Mouse (Mus musculus): ENCODE data around the gene AU040320. TPM values are rescaled to one million over a fixed set of nuclear protein-coding genes. Genes with fewer than 3 reads are reported as not detected.

The AU040320 gene
- polyA plus RNA-seq, 2 experiments = 5.9 to 7.5 TPM

DNA sequence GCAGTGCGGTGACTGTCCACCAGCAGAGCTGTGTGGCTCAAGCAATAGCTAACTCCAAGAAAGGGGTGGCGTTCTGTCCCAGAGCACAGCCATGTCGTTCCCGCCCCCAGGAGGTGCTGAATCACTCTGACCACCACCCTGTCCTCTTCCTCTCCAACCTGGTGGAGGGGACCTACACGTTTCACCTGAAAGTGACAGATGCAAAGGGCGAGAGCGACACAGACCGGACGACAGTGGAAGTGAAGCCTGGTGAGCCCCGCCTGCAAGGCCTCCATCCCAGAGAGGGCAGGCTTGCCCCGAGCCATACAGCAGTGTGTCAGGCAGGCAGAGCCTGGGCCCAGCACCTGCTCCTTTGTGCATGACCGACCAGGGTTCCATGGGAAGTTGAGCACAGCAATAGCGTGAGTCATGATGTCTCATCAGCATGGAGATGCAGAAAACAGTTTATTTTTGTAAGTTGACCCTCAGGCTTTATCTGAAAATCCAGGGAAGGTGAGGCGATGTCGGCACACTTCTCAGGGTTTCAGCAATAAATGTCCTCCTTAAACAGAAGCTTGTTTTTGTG, 87.7 kb downstream of the AU040320 start:
- WGBS (ENCODE audit: insufficient replicate concordance) = 75% methylated on average over 15 of the region's 15 CpGs
- H3K4me1 ChIP-seq (replicated peaks; ENCODE audit: control insufficient read depth in 2 of 2, insufficient read depth in 2 of 2, low read length in 1 of 2) = no peaks in the 10 kb centered on the region
- no peak overlapping the region for H3K9ac ChIP-seq (replicated peaks)
- no peak for DNase-seq (ENCODE audit: low read depth in 3 of 3, low spot score in 3 of 3)
- no peak overlapping the region for H3K4me3 ChIP-seq (ENCODE audit: insufficient read depth in 1 of 2, low read depth in 2 of 2, low read length in 2 of 2)
- no peak for ATAC-seq (ENCODE audit: insufficient read depth)
- no peaks in the 10 kb centered on the region for H3K36me3 ChIP-seq (replicated peaks; ENCODE audit: control insufficient read depth, insufficient read depth, low read depth)
- no peak overlapping the region for H3K27ac ChIP-seq
- no peak overlapping the region for H3K4me2 ChIP-seq (ENCODE audit: low read depth)
- no peaks in the 10 kb centered on the region for H3K9me3 ChIP-seq (ENCODE audit: control insufficient read depth, low read length)
- H3K27me3 ChIP-seq (ENCODE audit: control insufficient read depth, insufficient read depth, low read length) = no peaks in the 10 kb centered on the region
- TF ChIP-seq EP300 (IDR thresholded peaks at IDR 0.05; ENCODE audit: low read depth) (no peak), CTCF (IDR thresholded peaks at IDR 0.05; ENCODE audit: low read depth) (no peak)

DNA sequence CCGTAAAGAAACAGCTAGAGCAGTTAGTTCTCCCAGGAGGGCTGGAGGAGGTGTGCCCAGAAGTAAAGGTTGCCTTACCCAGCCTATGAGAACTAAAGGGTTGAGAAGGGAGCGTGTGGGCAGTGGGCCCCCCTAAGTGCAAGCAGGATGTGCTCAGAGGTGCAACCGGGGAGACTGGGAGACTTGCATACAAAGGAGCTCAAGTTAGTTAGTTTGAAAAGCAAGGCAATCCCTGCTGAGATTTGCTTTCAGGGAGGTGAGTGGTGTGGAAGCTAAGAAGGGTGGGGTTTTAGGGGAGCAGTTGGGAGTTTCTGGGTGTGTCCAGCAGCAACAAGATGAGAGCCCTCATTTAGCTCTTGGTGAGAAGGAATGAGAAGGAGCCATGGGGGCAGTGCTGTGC, 89.6 kb downstream of the AU040320 start:
- WGBS (ENCODE audit: insufficient replicate concordance) = 61% methylated on average over 3 of the region's 3 CpGs
- no peak for ATAC-seq (ENCODE audit: insufficient read depth)
- no peak for TF ChIP-seq EP300 (IDR thresholded peaks at IDR 0.05; ENCODE audit: low read depth)
- no peak for TF ChIP-seq CTCF (IDR thresholded peaks at IDR 0.05; ENCODE audit: low read depth)

DNA sequence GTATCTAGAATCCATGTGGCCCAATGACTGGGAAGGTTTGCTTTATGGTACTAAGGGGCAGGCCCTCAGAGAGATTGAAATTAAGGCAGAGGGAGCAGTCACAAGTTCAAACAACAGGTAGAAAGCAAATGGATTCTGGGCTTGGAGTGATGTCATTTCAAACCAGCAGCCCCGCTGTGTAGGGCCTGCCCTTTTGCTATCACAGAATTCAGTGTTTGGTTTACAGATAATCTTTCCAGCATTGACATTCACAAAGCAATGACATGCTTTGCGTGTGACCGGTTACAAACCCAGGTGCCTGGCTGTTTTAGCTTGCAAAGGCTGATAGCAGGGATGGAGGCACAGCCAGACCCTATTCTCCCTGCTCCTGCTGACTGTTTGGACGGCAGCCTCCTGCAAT, 92.3 kb downstream of the AU040320 start:
- Histone ChIP-seq H3K9me3 (ENCODE audit: control insufficient read depth, low read length) (no peaks in the 10 kb centered on the region), H3K4me2 (ENCODE audit: low read depth) (no peak overlapping the region), H3K4me1 (replicated peaks; ENCODE audit: control insufficient read depth in 2 of 2, insufficient read depth in 2 of 2, low read length in 1 of 2) (no peaks in the 10 kb centered on the region), H3K27ac (no peak overlapping the region), H3K4me3 (ENCODE audit: insufficient read depth in 1 of 2, low read depth in 2 of 2, low read length in 2 of 2) (no peak overlapping the region), H3K9ac (replicated peaks) (no peak overlapping the region), H3K27me3 (ENCODE audit: control insufficient read depth, insufficient read depth, low read length) (no peaks in the 10 kb centered on the region), H3K36me3 (replicated peaks; ENCODE audit: control insufficient read depth, insufficient read depth, low read depth) (no peaks in the 10 kb centered on the region)
- WGBS (ENCODE audit: insufficient replicate concordance) = 64% methylated on average over 4 of the region's 4 CpGs
- DNase-seq (ENCODE audit: low read depth in 3 of 3, low spot score in 3 of 3) (no peak), ATAC-seq (ENCODE audit: insufficient read depth) (no peak)
- no peak for TF ChIP-seq CTCF (IDR thresholded peaks at IDR 0.05; ENCODE audit: low read depth)

More for the DNA sequence above, 89.6 kb downstream of the AU040320 start:
- Histone ChIP-seq H3K9me3 (ENCODE audit: control insufficient read depth, low read length) (no peaks in the 10 kb centered on the region), H3K36me3 (replicated peaks; ENCODE audit: control insufficient read depth, insufficient read depth, low read depth) (no peaks in the 10 kb centered on the region), H3K4me3 (ENCODE audit: insufficient read depth in 1 of 2, low read depth in 2 of 2, low read length in 2 of 2) (no peak overlapping the region), H3K4me1 (replicated peaks; ENCODE audit: control insufficient read depth in 2 of 2, insufficient read depth in 2 of 2, low read length in 1 of 2) (no peaks in the 10 kb centered on the region), H3K27me3 (ENCODE audit: control insufficient read depth, insufficient read depth, low read length) (no peaks in the 10 kb centered on the region), H3K9ac (replicated peaks) (no peak overlapping the region), H3K27ac (no peak overlapping the region), H3K4me2 (ENCODE audit: low read depth) (no peak overlapping the region)
- DNase-seq (ENCODE audit: low read depth in 3 of 3, low spot score in 3 of 3) = no peak

DNA sequence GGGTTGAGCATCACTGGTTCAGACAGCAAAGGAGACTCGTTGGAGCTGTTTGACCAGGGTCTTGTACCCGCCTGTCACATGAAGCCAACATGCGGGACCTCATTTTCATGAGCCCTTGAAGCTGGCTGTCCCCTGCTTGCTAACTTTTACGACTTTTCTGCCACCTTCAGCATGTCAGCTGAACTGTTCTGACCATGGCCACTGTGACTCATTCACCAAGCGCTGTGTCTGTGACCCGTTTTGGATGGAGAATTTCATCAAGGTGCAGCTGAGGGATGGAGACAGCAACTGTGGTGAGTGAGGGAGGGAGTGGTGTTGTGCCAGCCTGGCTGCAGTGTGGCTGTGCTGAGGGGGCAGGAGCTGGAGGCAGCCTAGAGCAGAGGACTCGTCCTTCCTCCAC, 93.6 kb downstream of the AU040320 start:
- DNase-seq (ENCODE audit: low read depth in 3 of 3, low spot score in 3 of 3) (no peak), ATAC-seq (ENCODE audit: insufficient read depth) (no peak)
- no peaks in the 10 kb centered on the region for H3K4me1 ChIP-seq (replicated peaks; ENCODE audit: control insufficient read depth in 2 of 2, insufficient read depth in 2 of 2, low read length in 1 of 2)
- H3K9me3 ChIP-seq (ENCODE audit: control insufficient read depth, low read length) = no peaks in the 10 kb centered on the region
- H3K27me3 ChIP-seq (ENCODE audit: control insufficient read depth, insufficient read depth, low read length) = no peaks in the 10 kb centered on the region
- H3K27ac ChIP-seq = no peak overlapping the region
- no peak for TF ChIP-seq EP300 (IDR thresholded peaks at IDR 0.05; ENCODE audit: low read depth)
- no peak for TF ChIP-seq CTCF (IDR thresholded peaks at IDR 0.05; ENCODE audit: low read depth)
- no peak overlapping the region for H3K4me2 ChIP-seq (ENCODE audit: low read depth)
- H3K4me3 ChIP-seq (ENCODE audit: insufficient read depth in 1 of 2, low read depth in 2 of 2, low read length in 2 of 2) = no peak overlapping the region
- no peak overlapping the region for H3K9ac ChIP-seq (replicated peaks)
- H3K36me3 ChIP-seq (replicated peaks; ENCODE audit: control insufficient read depth, insufficient read depth, low read depth) = no peaks in the 10 kb centered on the region
- WGBS (ENCODE audit: insufficient replicate concordance) = 61% methylated on average over 7 of the region's 7 CpGs

- Histone ChIP-seq H3K4me1 (replicated peaks; ENCODE audit: control insufficient read depth in 2 of 2, insufficient read depth in 2 of 2, low read length in 1 of 2) (no peaks in the 10 kb centered on the region), H3K9ac (replicated peaks) (no peak overlapping the region), H3K36me3 (replicated peaks; ENCODE audit: control insufficient read depth, insufficient read depth, low read depth) (no peaks in the 10 kb centered on the region), H3K4me2 (ENCODE audit: low read depth) (no peak overlapping the region), H3K27ac (no peak overlapping the region), H3K27me3 (ENCODE audit: control insufficient read depth, insufficient read depth, low read length) (no peaks in the 10 kb centered on the region), H3K9me3 (ENCODE audit: control insufficient read depth, low read length) (no peaks in the 10 kb centered on the region), H3K4me3 (ENCODE audit: insufficient read depth in 1 of 2, low read depth in 2 of 2, low read length in 2 of 2) (no peak overlapping the region)
- 76% methylated on average over 7 of the region's 7 CpGs for WGBS (ENCODE audit: insufficient replicate concordance)
- DNase-seq (ENCODE audit: low read depth in 3 of 3, low spot score in 3 of 3) (no peak), ATAC-seq (ENCODE audit: insufficient read depth) (no peak)
- TF ChIP-seq EP300 (IDR thresholded peaks at IDR 0.05; ENCODE audit: low read depth) (no peak), CTCF (IDR thresholded peaks at IDR 0.05; ENCODE audit: low read depth) (no peak)
These were observed 96.9 kb downstream of the AU040320 start for GRCm38 (mm10) chr4:126850019-126850777.

Data from liver, embryonic 14.5 days (tissue).